Mouse (Mus musculus) spleen, adult 2 months (tissue): ENCODE data around the gene Psat1.

Experiments used
- CTCF ChIP-seq: fragments of 200-500 bp; IDR thresholded peaks from 2 replicates; pipeline ENCODE4 v1.5.1; 2011; ENCODE audit warnings: mild to moderate bottlenecking, inconsistent platforms; ENCODE audit not compliant: insufficient read depth, insufficient read length, insufficient replicate concordance; ENCODE audit errors: extremely low read depth
- POLR2A ChIP-seq: fragments of 200-500 bp; IDR thresholded peaks from 2 replicates; pipeline ENCODE4 v1.6.1; 2011; ENCODE audit warnings: low read depth, low read length, inconsistent platforms

GRCm38 (mm10) chr19:15948867-15949266, 1.7 kb upstream of the Psat1 start:
- no peak for TF ChIP-seq CTCF
- TF ChIP-seq POLR2A, result no peak
